In the genomic region with DNA sequence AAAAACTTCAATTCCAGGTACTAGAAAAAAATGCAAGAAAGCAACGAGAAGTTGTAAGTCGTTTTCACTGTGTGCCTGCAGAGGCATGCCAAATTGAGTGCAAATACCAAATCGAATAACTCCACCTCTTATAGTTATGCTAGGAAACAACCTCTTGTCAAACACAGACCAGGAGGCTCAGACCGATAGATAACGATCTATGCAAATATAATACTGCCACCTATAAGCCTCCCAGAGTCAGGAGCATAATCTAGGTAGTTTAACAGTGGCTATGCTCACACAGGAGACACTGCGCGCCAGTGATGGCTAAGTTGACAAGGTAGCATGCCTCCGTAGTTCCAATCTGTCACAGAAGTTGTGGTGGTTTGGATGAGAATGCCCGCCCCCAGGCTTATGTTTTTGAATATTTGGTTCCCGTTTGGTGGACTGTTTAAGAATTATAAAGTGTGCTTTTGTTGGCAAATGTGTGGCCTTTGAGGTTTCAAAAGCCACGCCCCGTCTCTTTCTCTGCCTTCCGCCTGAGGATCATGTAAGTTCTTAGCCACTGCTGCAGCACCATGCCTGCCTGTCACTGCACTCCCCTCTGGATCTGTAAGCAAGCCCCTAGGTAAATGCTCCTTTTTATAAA, we compare ENCODE assay signal across 8 mouse cellular contexts. TPM values are rescaled to one million over a fixed set of nuclear protein-coding genes. Genes with fewer than 3 reads are reported as not detected.
DNase-seq lines count a peak whose midpoint lies in the region; ATAC-seq lines count a peak whose summit lies in the region.

No protein-coding gene starts in this region.

- H3K4me1 ChIP-seq in hindbrain, embryonic 11.5 days (replicated peaks; ENCODE audit: control insufficient read depth, insufficient read depth, low read length) = no peaks in the 10 kb centered on the region
- H3K4me1 ChIP-seq in midbrain, embryonic 10.5 days = peaks cover 19% of the 10 kb centered on the region

- H3K36me3 ChIP-seq in hindbrain, embryonic 11.5 days (ENCODE audit: control insufficient read depth, insufficient read depth, low read length) = no peaks in the 10 kb centered on the region; the same call in 1 of the 2 replicates
- peaks cover 24% of the 10 kb centered on the region for H3K36me3 ChIP-seq in midbrain, embryonic 10.5 days

- H3K4me2 ChIP-seq in hindbrain, embryonic 11.5 days (replicated peaks; ENCODE audit: low read depth, low read length) = peak overlapping the region; percentile 50; the same call in 1 of the 2 replicates

- no peaks in the 10 kb centered on the region for H3K27me3 ChIP-seq in hindbrain, embryonic 11.5 days (ENCODE audit: control insufficient read depth, insufficient read depth, low read length)
- H3K27me3 ChIP-seq in midbrain, embryonic 10.5 days (ENCODE audit: low read depth, poor library complexity, severe bottlenecking) = 0 out of 2 replicates have a peak, but pooled peaks cover 7% of the 10 kb centered on the region

- no peak overlapping the region for H3K27ac ChIP-seq in hindbrain, embryonic 11.5 days (ENCODE audit: low read depth, low read length)
- no peak overlapping the region for H3K27ac ChIP-seq in midbrain, embryonic 10.5 days (replicated peaks)

- H3K9me3 ChIP-seq in hindbrain, embryonic 11.5 days (ENCODE audit: control insufficient read depth, low read length) = no peaks in the 10 kb centered on the region
- H3K9me3 ChIP-seq in midbrain, embryonic 10.5 days (replicated peaks) = no peaks in the 10 kb centered on the region

- peak overlapping the region; percentile 41; the same call in 1 of the 2 replicates for H3K4me3 ChIP-seq in hindbrain, embryonic 11.5 days (ENCODE audit: low read depth, low read length)
- peak overlapping the region; percentile 79 for H3K4me3 ChIP-seq in midbrain, embryonic 10.5 days

- H3K9ac ChIP-seq in hindbrain, embryonic 11.5 days (ENCODE audit: low read depth, low read length) = no peak overlapping the region

- ATAC-seq in hindbrain, embryonic 11.5 days (ENCODE audit: low FRiP score) = no peak
- ATAC-seq in erythroblast, adult 5-6 weeks (replicated peaks; ENCODE audit: low FRiP score, poor library complexity, severe bottlenecking) = no peak

- DNase-seq in spleen, postnatal 36 days (ENCODE audit: low spot score in 2 of 2) = peak; percentile 14 to 29
- DNase-seq in spleen, postnatal 4 days (ENCODE audit: low spot score in 2 of 2) = no peak
- DNase-seq in hindbrain, embryonic 11.5 days (ENCODE audit: low spot score) = no peak
- DNase-seq in midbrain, embryonic 10.5 days (ENCODE audit: low spot score) = no peak
- no peak for DNase-seq in cerebellum, adult 8-10 months
- no peak for DNase-seq in adrenal gland, postnatal 14 days
- no peak for DNase-seq in cerebellum, postnatal 4 days (ENCODE audit: low spot score in 2 of 2)

- WGBS in hindbrain, embryonic 11.5 days = 51% methylated on average over 13 of the region's 13 CpGs
- 54% methylated on average over 13 of the region's 13 CpGs for WGBS in midbrain, embryonic 10.5 days

RNA-seq across cellular contexts. Expression of gene Accs, which starts 0.7 kb away (rescaled TPM):
- 7.4 and 7.5 TPM in 2 replicates for polyA plus RNA-seq in hindbrain, embryonic 11.5 days (2014; fragmentation: Nextera tagmentation; extraction: Ambion mirVana)
- polyA plus RNA-seq in midbrain, embryonic 10.5 days (2016; fragmentation: Nextera tagmentation; extraction: Ambion mirVana) = 7.2 and 9.3 TPM in 2 replicates
- 6.7 and 11.6 TPM in 2 replicates for total RNA-seq in adrenal gland, postnatal 14 days (2021)
- total RNA-seq in erythroblast, adult 5-6 weeks (2015; ENCODE audit: low replicate concordance) = 3.3 and 6.3 TPM in 2 replicates
- 1.4 and 1.8 TPM in 2 replicates for total RNA-seq in erythroblast, adult 5-6 weeks (2017; ENCODE audit: low replicate concordance)

RNA-seq across cellular contexts. Expression of gene Accsl, which starts 18.5 kb away (rescaled TPM):
- polyA plus RNA-seq in hindbrain, embryonic 11.5 days (2014; fragmentation: Nextera tagmentation; extraction: Ambion mirVana) = 0.69 TPM in 1 of 2 replicates, not detected in the other
- polyA plus RNA-seq in midbrain, embryonic 10.5 days (2016; fragmentation: Nextera tagmentation; extraction: Ambion mirVana) = not detected in 2 replicates
- total RNA-seq in adrenal gland, postnatal 14 days (2021) = 1.2 TPM in 2 replicates
- total RNA-seq in erythroblast, adult 5-6 weeks (2015; ENCODE audit: low replicate concordance) = not detected in 2 replicates
- total RNA-seq in erythroblast, adult 5-6 weeks (2017; ENCODE audit: low replicate concordance) = not detected in 2 replicates

RNA-seq across cellular contexts. Expression of gene Ext2, which starts 28.1 kb away (rescaled TPM):
- polyA plus RNA-seq in hindbrain, embryonic 11.5 days (2014; fragmentation: Nextera tagmentation; extraction: Ambion mirVana) = 54.4 and 68.6 TPM in 2 replicates
- 72.3 and 78.2 TPM in 2 replicates for polyA plus RNA-seq in midbrain, embryonic 10.5 days (2016; fragmentation: Nextera tagmentation; extraction: Ambion mirVana)
- total RNA-seq in adrenal gland, postnatal 14 days (2021) = 78.2 and 90.1 TPM in 2 replicates
- 5.8 and 11.1 TPM in 2 replicates for total RNA-seq in erythroblast, adult 5-6 weeks (2015; ENCODE audit: low replicate concordance)
- 2.3 and 7.4 TPM in 2 replicates for total RNA-seq in erythroblast, adult 5-6 weeks (2017; ENCODE audit: low replicate concordance)

Comparison
In these comparisons a context has a peak if more than half of its experiments do, and no peak if none do; other contexts are left out.
1. DNase-seq: peak in spleen, postnatal 36 days (2 of 2); none in spleen, postnatal 4 days (0 of 2), hindbrain, embryonic 11.5 days (single experiment), midbrain, embryonic 10.5 days (single experiment), cerebellum, adult 8-10 months (single experiment), adrenal gland, postnatal 14 days (single experiment) and cerebellum, postnatal 4 days (0 of 2).